ENCODE assay signal across 34 mouse cellular contexts in the genomic region with DNA sequence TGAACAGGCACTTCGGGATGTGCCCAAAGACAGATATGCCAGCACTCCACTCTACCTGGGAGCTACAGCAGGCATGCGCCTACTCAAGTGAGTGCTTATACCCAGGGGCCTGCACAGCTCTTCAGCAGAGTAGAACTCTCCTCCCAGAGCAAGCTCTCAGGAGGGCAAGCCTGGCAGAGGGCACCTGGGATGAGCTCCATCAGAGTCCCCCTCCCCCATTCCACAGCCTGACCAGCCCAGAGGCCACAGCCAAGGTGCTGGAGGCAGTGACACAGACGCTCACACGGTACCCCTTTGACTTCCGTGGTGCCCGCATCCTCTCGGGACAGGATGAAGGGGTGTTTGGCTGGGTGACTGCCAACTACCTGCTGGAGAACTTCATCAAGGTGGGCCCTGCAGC. TPM values are rescaled to one million over a fixed set of nuclear protein-coding genes. Genes with fewer than 3 reads are reported as not detected.
"Had no signal": no experiment of that assay in that cellular context is flagged by ENCODE, and none has a peak within 500 bp of the region (broad histone marks: within the 10 kb centered on the region; RNA-seq: fewer than 3 reads in every experiment).

No protein-coding gene starts in this region.

- H3K4me3 ChIP-seq: embryonic facial prominence, embryonic 10.5 days; embryonic facial prominence, embryonic 12.5 days; embryonic facial prominence, embryonic 13.5 days; embryonic facial prominence, embryonic 15.5 days; erythroblast, embryonic 14.5 days; forebrain, embryonic 10.5 days; forebrain, embryonic 12.5 days; forebrain, embryonic 13.5 days; forebrain, embryonic 15.5 days; heart, adult 2 months; heart, embryonic 10.5 days; heart, embryonic 12.5 days; heart, embryonic 13.5 days had no signal

- H3K27ac ChIP-seq: embryonic facial prominence, embryonic 10.5 days; embryonic facial prominence, embryonic 12.5 days; embryonic facial prominence, embryonic 13.5 days; embryonic facial prominence, embryonic 15.5 days; forebrain, embryonic 10.5 days; forebrain, embryonic 12.5 days; forebrain, embryonic 13.5 days; forebrain, embryonic 15.5 days; heart, adult 2 months; heart, embryonic 10.5 days; heart, embryonic 13.5 days had no signal

- DNase-seq: cerebellum, adult 8-10 months; cerebellum, adult 9-10 months; cerebellum, postnatal 10 days; cerebellum, postnatal 25 days; cerebellum, postnatal 36 days; embryo, embryonic 11 days; forebrain, postnatal 0 days; gastrocnemius, postnatal 10 days; gastrocnemius, postnatal 14 days; gastrocnemius, postnatal 36 days; heart, adult 18-20 months; heart, adult 2 months had no signal

RNA-seq across cellular contexts. Expression of gene Npdc1, which starts 1.1 kb away (rescaled TPM):
- total RNA-seq: granulocyte monocyte progenitor cell, adult 5-6 weeks had no signal
- polyA plus RNA-seq: erythroblast, embryonic 14.5 days had no signal

RNA-seq across cellular contexts. Expression of gene Entpd2, which starts 2.4 kb away (rescaled TPM):
- total RNA-seq: common myeloid progenitor, adult 5-6 weeks; granulocyte monocyte progenitor cell, adult 5-6 weeks had no signal
- polyA plus RNA-seq: erythroblast, embryonic 14.5 days; forebrain, embryonic 10.5 days; forebrain, embryonic 11.5 days; heart, embryonic 10.5 days had no signal

RNA-seq across cellular contexts. Expression of gene Fut7, which starts 25.0 kb away (rescaled TPM):
- total RNA-seq: gastrocnemius, adult 18-20 months; gastrocnemius, adult 8-10 months; gastrocnemius, postnatal 10 days; gastrocnemius, postnatal 14 days; gastrocnemius, postnatal 36 days had no signal
- polyA plus RNA-seq: embryonic facial prominence, embryonic 10.5 days; embryonic facial prominence, embryonic 11.5 days; embryonic facial prominence, embryonic 12.5 days; forebrain, embryonic 10.5 days; forebrain, embryonic 11.5 days; forebrain, embryonic 14.5 days; forebrain, embryonic 16.5 days; heart, embryonic 10.5 days; heart, embryonic 11.5 days; heart, embryonic 12.5 days had no signal

RNA-seq across cellular contexts. Expression of gene Sapcd2, which starts 25.9 kb away (rescaled TPM):
- total RNA-seq: gastrocnemius, adult 18-20 months; gastrocnemius, adult 8-10 months; heart, adult 18-20 months; heart, adult 2 months; heart, adult 8-10 months had no signal
